Mouse (Mus musculus) embryonic fibroblast, embryonic 13.5 days (primary cell): ENCODE measurements around the gene Frs2.

ENCODE experiments used
- CTCF ChIP-seq: IDR thresholded peaks from 2 replicates; pipeline ENCODE4 v1.5.1; 2011; ENCODE audit warnings: mild to moderate bottlenecking, control low read depth, low read length, moderate library complexity, borderline replicate concordance; ENCODE audit not compliant: insufficient read depth
- POLR2A ChIP-seq: IDR thresholded peaks from 2 replicates; pipeline ENCODE4 v1.6.1; 2011; ENCODE audit warnings: low read depth, mild to moderate bottlenecking, control low read depth, low read length, moderate library complexity

DNA sequence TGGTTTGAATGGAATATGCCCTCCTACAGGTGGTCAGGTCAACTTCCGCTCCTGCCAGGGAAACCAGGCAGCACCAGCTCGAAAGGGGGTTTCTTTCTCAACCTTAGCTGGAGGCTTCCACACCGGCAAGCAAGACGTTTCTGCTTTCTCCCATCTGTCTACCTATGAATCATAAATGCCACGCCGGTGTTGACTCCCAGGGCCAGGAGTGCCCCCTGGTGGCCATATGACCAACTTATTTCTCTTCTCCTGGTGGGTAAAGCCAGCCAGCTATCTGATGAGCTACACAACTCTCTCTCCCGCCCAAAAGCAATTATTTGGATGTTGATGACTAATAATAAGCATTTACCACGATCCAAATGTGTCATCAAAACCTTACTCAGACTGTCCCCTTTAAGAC lies 114.5 kb downstream of the Frs2 start:
- TF ChIP-seq CTCF = peak; percentile 59
- TF ChIP-seq POLR2A = no peak
